Mouse (Mus musculus) kidney, adult 8-10 months (tissue): ENCODE results near the gene Bace2.

Experiments
- DNase-seq, 2 experiments: peaks; one replicate each; pipeline ENCODE4 v3.0.0; 2022

The Bace2 gene

GRCm38 (mm10) chr16:97356499-97357187 is at the start of gene Bace2:
TSS of gene Bace2 (plus strand) at chr16:97356742.
- peak; percentile 69 to 80 for DNase-seq

- no peak for DNase-seq
Measured at GRCm38 (mm10) chr16:97307594-97307993, 48.9 kb upstream of the Bace2 start.

- no peak for DNase-seq
Measured at GRCm38 (mm10) chr16:97309796-97310569, 46.6 kb upstream of the Bace2 start.

- DNase-seq, result no peak
Measured at GRCm38 (mm10) chr16:97310570-97310846, 46.0 kb upstream of the Bace2 start.

- peak; percentile 35 to 84 for DNase-seq
Measured at GRCm38 (mm10) chr16:97312960-97313686, 43.4 kb upstream of the Bace2 start.

- DNase-seq, result no peak
Measured at GRCm38 (mm10) chr16:97321576-97321975, 35.0 kb upstream of the Bace2 start.

GRCm38 (mm10) chr16:97322604-97323003 is 33.9 kb upstream of the Bace2 start:
- DNase-seq, result no peak

GRCm38 (mm10) chr16:97325975-97326374 is 30.6 kb upstream of the Bace2 start:
- peak; percentile 4 to 13 for DNase-seq

GRCm38 (mm10) chr16:97328602-97329001 is 27.9 kb upstream of the Bace2 start:
- no peak for DNase-seq

- DNase-seq, result no peak
Measured at GRCm38 (mm10) chr16:97353013-97353412, 3.5 kb upstream of the Bace2 start.

GRCm38 (mm10) chr16:97354632-97355031 is 1.9 kb upstream of the Bace2 start:
- DNase-seq, result no peak

- peak; percentile 45 to 58 for DNase-seq
Measured at GRCm38 (mm10) chr16:97357188-97357821, 763 bp downstream of the Bace2 start.

- no peak for DNase-seq
Measured at GRCm38 (mm10) chr16:97362231-97362888, 5.8 kb downstream of the Bace2 start.

- DNase-seq, result peak; percentile 16 to 27
Measured at GRCm38 (mm10) chr16:97366141-97366540, 9.6 kb downstream of the Bace2 start.

GRCm38 (mm10) chr16:97370258-97370657 is 13.7 kb downstream of the Bace2 start:
- no peak for DNase-seq

- no peak for DNase-seq
Measured at GRCm38 (mm10) chr16:97387955-97388354, 31.4 kb downstream of the Bace2 start.

GRCm38 (mm10) chr16:97391289-97391688 is 34.7 kb downstream of the Bace2 start:
- DNase-seq, result no peak

GRCm38 (mm10) chr16:97391701-97392384 is 35.3 kb downstream of the Bace2 start:
- no peak for DNase-seq

GRCm38 (mm10) chr16:97396436-97396835 is 39.9 kb downstream of the Bace2 start:
- no peak for DNase-seq

- peak; percentile 4 to 14 for DNase-seq
Measured at GRCm38 (mm10) chr16:97397945-97398531, 41.5 kb downstream of the Bace2 start.

- DNase-seq, result no peak
Measured at GRCm38 (mm10) chr16:97399991-97400390, 43.4 kb downstream of the Bace2 start.

GRCm38 (mm10) chr16:97401741-97402140 is 45.2 kb downstream of the Bace2 start:
- DNase-seq, result no peak
